In the genomic region with DNA sequence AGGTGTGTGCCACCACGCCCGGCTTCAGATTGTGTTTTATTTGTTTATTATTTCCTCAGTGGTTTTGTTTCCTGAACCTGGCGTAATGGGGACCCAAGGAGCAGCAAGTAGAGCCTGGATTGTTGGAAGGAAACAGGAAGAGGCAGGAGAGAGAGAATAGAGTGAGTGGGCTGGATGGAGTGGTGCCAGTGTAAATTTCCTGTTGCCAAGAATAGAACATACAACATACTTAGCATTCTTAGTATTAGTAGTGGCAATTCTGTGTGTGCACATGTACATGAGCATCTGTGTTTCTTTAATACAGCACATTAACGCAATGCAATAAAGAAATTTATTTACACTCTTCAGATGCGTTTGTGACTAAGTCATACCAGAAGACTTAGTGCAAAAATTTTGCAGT, we compare ENCODE assay signal across 23 mouse cellular contexts.
DNase-seq lines count a peak whose midpoint lies in the region; ATAC-seq and TF ChIP-seq lines count a peak whose summit lies in the region.
"Had no signal": no experiment of that assay in that cellular context is flagged by ENCODE, and none has a peak within 500 bp of the region (broad histone marks: within the 10 kb centered on the region; RNA-seq: fewer than 3 reads in every experiment).

No protein-coding gene starts in this region.

- no peak overlapping the region for H3K9ac ChIP-seq in heart, embryonic 12.5 days
- no peak overlapping the region for H3K9ac ChIP-seq in lung, embryonic 14.5 days
- no peak overlapping the region for H3K9ac ChIP-seq in kidney, embryonic 16.5 days (replicated peaks; ENCODE audit: low read length)
- H3K9ac ChIP-seq in intestine, embryonic 15.5 days, result no peak overlapping the region
- H3K9ac ChIP-seq: embryonic facial prominence, embryonic 15.5 days; neural tube, embryonic 12.5 days; stomach, embryonic 15.5 days had no signal

- peaks cover 16% of the 10 kb centered on the region for H3K4me1 ChIP-seq in heart, embryonic 12.5 days (replicated peaks)
- H3K4me1 ChIP-seq in lung, embryonic 14.5 days (ENCODE audit: insufficient read depth), result peaks cover 8% of the 10 kb centered on the region; the same call in 1 of the 2 replicates
- no peaks in the 10 kb centered on the region for H3K4me1 ChIP-seq in kidney, embryonic 16.5 days (ENCODE audit: insufficient read depth, low read length)
- no peaks in the 10 kb centered on the region; the same call in 1 of the 2 replicates for H3K4me1 ChIP-seq in intestine, embryonic 15.5 days (replicated peaks)
- H3K4me1 ChIP-seq: embryonic facial prominence, embryonic 15.5 days; neural tube, embryonic 12.5 days; stomach, embryonic 15.5 days had no signal

- no peak for ATAC-seq in heart, embryonic 12.5 days (ENCODE audit: insufficient number of reproducible peaks, low FRiP score)
- no peak for ATAC-seq in lung, embryonic 14.5 days (ENCODE audit: insufficient read depth)
- no peak for ATAC-seq in kidney, embryonic 16.5 days (ENCODE audit: low FRiP score, low TSS enrichment)
- ATAC-seq in intestine, embryonic 15.5 days, result no peak
- ATAC-seq: activated CD4-positive, CD25-positive, alpha-beta regulatory T cell, adult 4 months; Patski had no signal

- no peak for TF ChIP-seq CTCF in lung, embryonic 14.5 days (IDR thresholded peaks at IDR 0.05; ENCODE audit: low read depth)

- H3K4me3 ChIP-seq in heart, embryonic 12.5 days, result no peak overlapping the region
- no peak overlapping the region for H3K4me3 ChIP-seq in lung, embryonic 14.5 days (ENCODE audit: low read depth, low read length)
- no peak overlapping the region for H3K4me3 ChIP-seq in kidney, embryonic 16.5 days (ENCODE audit: low read length)
- H3K4me3 ChIP-seq in intestine, embryonic 15.5 days (replicated peaks), result no peak overlapping the region
- H3K4me3 ChIP-seq: embryonic facial prominence, embryonic 15.5 days; hindbrain, embryonic 10.5 days; neural tube, embryonic 12.5 days; stomach, embryonic 15.5 days had no signal

- peak overlapping the region; percentile 53 for H3K27ac ChIP-seq in heart, embryonic 12.5 days (ENCODE audit: poor library complexity, severe bottlenecking)
- H3K27ac ChIP-seq in lung, embryonic 14.5 days (ENCODE audit: low read depth), result peak overlapping the region; percentile 56; the same call in 1 of the 2 replicates
- H3K27ac ChIP-seq in kidney, embryonic 16.5 days (ENCODE audit: low read length), result peak overlapping the region; percentile 41; the same call in 1 of the 2 replicates
- no peak overlapping the region for H3K27ac ChIP-seq in intestine, embryonic 15.5 days
- H3K27ac ChIP-seq: embryonic facial prominence, embryonic 15.5 days; hindbrain, embryonic 10.5 days; macrophage; neural tube, embryonic 12.5 days; stomach, embryonic 15.5 days had no signal

- H3K27me3 ChIP-seq in heart, embryonic 12.5 days (replicated peaks), result no peaks in the 10 kb centered on the region
- no peaks in the 10 kb centered on the region for H3K27me3 ChIP-seq in lung, embryonic 14.5 days (ENCODE audit: insufficient read depth, low read length)
- no peaks in the 10 kb centered on the region for H3K27me3 ChIP-seq in kidney, embryonic 16.5 days (ENCODE audit: insufficient read depth, low read length)
- H3K27me3 ChIP-seq in intestine, embryonic 15.5 days (replicated peaks), result no peaks in the 10 kb centered on the region
- H3K27me3 ChIP-seq: embryonic facial prominence, embryonic 15.5 days; neural tube, embryonic 12.5 days; stomach, embryonic 15.5 days had no signal

- no peaks in the 10 kb centered on the region for H3K9me3 ChIP-seq in heart, embryonic 12.5 days (replicated peaks)
- no peaks in the 10 kb centered on the region for H3K9me3 ChIP-seq in lung, embryonic 14.5 days (ENCODE audit: low read depth, low read length)
- no peaks in the 10 kb centered on the region for H3K9me3 ChIP-seq in kidney, embryonic 16.5 days (ENCODE audit: low read length)
- H3K9me3 ChIP-seq in intestine, embryonic 15.5 days, result no peaks in the 10 kb centered on the region
- H3K9me3 ChIP-seq: embryonic facial prominence, embryonic 15.5 days; hindbrain, embryonic 10.5 days; neural tube, embryonic 12.5 days; stomach, embryonic 15.5 days had no signal

- DNase-seq in heart, postnatal 36 days, result no peak
- DNase-seq in lung, embryonic 14.5 days, result peak; percentile 76
- DNase-seq in lung, adult 18-20 months, result no peak
- DNase-seq in lung, postnatal 14 days, result peak; percentile 24
- no peak for DNase-seq in cerebellum, postnatal 4 days (ENCODE audit: low spot score in 2 of 2)
- DNase-seq: adrenal gland, postnatal 25 days; cerebellum, adult 9-10 months; gastrocnemius, postnatal 14 days; layer of hippocampus, postnatal 36 days; spleen, adult 18-20 months; thymus, adult 2 months had no signal

- 0 out of 2 replicates have a peak overlapping the region, but pooled peaks have one; percentile 4 for H3K4me2 ChIP-seq in heart, embryonic 12.5 days
- no peak overlapping the region for H3K4me2 ChIP-seq in lung, embryonic 14.5 days
- no peak overlapping the region for H3K4me2 ChIP-seq in kidney, embryonic 16.5 days (replicated peaks; ENCODE audit: low read depth, low read length)
- H3K4me2 ChIP-seq in intestine, embryonic 15.5 days (replicated peaks), result no peak overlapping the region
- H3K4me2 ChIP-seq: embryonic facial prominence, embryonic 15.5 days; liver, embryonic 11.5 days; midbrain, embryonic 11.5 days; neural tube, embryonic 12.5 days; stomach, embryonic 15.5 days had no signal

- intact Hi-C loops in heart, postnatal 36 days (cut with DNase I), result no loop called here

- H3K36me3 ChIP-seq in heart, embryonic 12.5 days, result no peaks in the 10 kb centered on the region
- H3K36me3 ChIP-seq in lung, embryonic 14.5 days (ENCODE audit: insufficient read depth), result no peaks in the 10 kb centered on the region
- H3K36me3 ChIP-seq in kidney, embryonic 16.5 days (ENCODE audit: insufficient read depth, low read length), result no peaks in the 10 kb centered on the region
- no peaks in the 10 kb centered on the region for H3K36me3 ChIP-seq in intestine, embryonic 15.5 days
- H3K36me3 ChIP-seq: embryonic facial prominence, embryonic 15.5 days; hindbrain, embryonic 10.5 days; neural tube, embryonic 12.5 days; stomach, embryonic 15.5 days had no signal

- WGBS in heart, embryonic 12.5 days, result 59% methylated on average over 5 of the region's 5 CpGs
- WGBS in lung, embryonic 14.5 days, result 55% methylated on average over 5 of the region's 5 CpGs
- 66% methylated on average over 5 of the region's 5 CpGs for WGBS in kidney, embryonic 16.5 days
- 70% methylated on average over 5 of the region's 5 CpGs for WGBS in intestine, embryonic 15.5 days

Comparison
In these comparisons a context has a peak if more than half of its experiments do, and no peak if none do; other contexts are left out.
1. DNase-seq: peak in lung, embryonic 14.5 days (single experiment) and lung, postnatal 14 days (single experiment); none in heart, postnatal 36 days (0 of 2), lung, adult 18-20 months (0 of 2) and cerebellum, postnatal 4 days (0 of 2).